Mouse (Mus musculus): ENCODE results near the gene Lcn6.
"Not testable (repeated sequence)": the region's sequence is repeated elsewhere in the genome, so short reads cannot be mapped to it uniquely, and the experiment has no call there.

Gene Lcn6

DNA sequence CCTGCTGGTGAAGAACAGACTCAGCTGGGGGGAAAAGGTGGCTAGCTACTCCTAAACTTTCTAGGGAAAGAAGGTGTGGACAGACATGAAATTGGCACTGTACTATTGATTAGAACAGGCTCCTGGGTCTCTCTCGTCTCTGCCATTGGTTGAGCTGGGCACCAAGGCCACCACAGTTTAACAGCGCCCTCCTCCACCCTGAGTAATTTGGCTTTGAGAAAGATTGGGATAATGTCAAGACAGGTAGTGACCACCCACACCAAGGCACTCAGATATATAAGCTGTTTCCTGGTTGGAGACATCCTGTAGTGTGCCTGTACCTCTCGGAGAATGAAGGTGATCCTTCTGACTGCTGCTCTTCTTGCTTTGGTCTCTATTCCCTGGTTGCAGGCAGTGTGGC lies at the start of gene Lcn6:
Lcn6 (plus strand) TSS at position 301 of the 400 bp plus-strand sequence.
- no peak for DNase-seq (ENCODE audit: low read depth)

DNA sequence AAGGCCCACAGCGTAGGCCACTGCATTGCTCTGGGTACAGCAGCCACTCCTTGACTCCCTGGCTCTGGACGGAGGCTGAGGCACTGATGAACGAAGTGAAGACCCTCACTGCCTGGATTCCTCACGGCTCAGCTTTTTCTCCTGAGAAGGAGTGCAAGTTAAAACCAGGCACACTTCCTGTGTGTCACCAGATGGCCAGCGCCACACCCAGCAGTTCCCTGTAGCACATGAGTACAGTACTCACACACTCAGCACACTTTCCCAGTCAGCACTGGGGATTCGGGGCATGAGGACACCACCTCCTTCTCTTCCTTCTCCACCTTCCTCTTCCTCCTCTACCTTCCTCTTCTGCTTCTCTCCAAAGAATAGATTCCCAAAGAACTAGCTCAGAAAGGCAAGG lies 48.8 kb upstream of the Lcn6 start, which contains the start of gene Fcna:
Fcna (minus strand) TSS at position 220 of the 400 bp plus-strand sequence.
- no peak for DNase-seq (ENCODE audit: low read depth)

DNA sequence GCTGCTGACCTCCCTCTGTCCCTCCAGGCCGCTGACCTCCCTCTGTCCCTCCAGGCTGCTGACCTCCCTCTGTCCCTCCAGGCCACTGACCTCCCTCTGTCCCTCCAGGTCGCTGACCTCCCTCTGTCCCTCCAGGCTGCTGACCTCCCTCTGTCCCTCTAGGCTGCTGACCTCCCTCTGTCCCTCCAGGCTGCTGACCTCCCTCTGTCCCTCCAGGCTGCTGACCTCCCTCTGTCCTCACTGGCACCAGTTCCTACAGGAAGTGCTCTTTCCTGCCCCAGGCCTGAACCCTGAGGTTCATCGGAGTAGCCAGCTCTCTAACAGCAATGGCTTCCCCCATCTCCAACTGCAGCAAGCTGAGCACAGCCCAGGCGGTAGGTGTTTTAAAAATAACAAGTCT lies 47.8 kb upstream of the Lcn6 start:
- DNase-seq (ENCODE audit: low read depth): no peak

DNA sequence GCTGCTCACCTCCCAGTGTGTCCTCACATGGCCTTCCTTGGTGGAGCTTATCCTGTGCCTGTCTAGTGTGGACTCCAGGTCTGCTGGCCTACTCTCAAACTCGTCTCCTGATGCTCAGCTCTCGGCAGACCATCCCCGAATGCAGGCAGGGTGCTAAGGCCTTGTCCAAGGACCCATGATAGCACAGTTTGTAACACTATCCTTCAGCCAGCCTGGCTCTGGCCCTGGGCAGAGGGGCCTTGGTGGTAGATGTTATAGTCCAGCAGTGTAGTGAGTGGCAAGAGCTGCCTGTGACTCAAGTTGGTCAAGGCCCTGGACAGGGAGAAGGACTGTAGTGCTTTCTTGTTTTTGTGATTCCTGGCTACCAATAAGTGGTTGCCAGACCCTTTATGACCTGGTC lies 43.0 kb upstream of the Lcn6 start:
- DNase-seq (ENCODE audit: low read depth): no peak

DNA sequence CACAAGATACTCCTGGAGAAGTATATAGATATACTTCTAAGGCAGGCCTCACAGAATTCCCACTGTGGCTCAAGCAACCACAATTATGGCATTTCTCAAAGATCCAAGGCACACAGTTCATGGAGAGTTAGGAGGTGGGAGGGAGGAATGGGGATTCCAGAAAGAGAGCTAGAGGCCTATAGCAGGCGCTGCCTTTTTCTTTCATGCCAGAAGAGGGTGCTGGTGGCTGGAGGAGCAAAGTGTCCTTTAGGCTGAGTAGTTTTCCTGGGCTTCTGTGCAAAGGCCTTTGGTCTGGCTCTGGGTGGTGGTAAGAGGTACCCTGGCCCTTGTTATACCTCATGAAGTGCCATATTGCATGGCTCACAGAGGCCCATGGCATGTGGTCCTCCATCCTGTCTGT lies 42.5 kb upstream of the Lcn6 start:
- DNase-seq (ENCODE audit: low read depth): no peak

DNA sequence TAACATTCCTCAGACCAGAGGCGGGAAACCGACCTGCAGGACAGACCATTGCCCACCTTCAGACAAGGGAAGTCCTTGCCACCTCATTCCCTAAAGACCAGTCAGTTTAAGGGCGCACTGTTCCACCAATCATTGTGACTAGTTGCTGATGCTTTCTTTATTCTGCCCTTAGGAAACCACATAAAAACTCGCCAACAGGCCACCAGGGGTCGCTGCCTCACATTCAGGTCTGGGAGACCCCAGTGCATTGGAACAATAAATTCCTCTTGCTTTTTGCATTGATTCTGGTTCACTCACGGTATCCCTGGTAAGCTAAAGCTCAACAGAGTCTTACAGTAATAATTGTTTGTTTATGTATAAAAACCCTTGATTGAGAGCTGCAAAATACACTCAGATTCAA lies 36.7 kb upstream of the Lcn6 start:
- peak; percentile 62 for DNase-seq (ENCODE audit: low read depth)

DNA sequence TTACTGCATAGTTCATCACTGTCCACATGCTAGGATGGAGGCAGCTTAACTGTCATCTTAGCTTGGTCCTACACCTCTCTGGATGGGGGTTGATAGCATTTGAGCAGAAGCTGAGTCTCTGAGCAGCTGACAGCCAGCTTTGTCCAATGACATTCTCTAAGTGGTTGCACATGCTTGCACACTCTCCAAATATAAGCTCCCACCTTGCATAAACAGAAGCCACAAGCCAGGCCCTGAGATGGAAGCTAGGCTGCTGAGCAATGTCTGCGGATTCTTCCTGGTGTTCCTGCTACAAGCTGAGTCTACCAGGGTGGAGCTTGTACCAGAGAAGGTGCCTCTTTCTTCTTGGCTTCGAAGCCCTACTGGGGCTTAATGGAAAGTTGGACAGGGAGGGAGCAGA lies 23.7 kb upstream of the Lcn6 start, which contains the start of gene Lcn8:
Lcn8 (plus strand) TSS at position 219 of the 400 bp plus-strand sequence.
- DNase-seq (ENCODE audit: low read depth): no peak

DNA sequence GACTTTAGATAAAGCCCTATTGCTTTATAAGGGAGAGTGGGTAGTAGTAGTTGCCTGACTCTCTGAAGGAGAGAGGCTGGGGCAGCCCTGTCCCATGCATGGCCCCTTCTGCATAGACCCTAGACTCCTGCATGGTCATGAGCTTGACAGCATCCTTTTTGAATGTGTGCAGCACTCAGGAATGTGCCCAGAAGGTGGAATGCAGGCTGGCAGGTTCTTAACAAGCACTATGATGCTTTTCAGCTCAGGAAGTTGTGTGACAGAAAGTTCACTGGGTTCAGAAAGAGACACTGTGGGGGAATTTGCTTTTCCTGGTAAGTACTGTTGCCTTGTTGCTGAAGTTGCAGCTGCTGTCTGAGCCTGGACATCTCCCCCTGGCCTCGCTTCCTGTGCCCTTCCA lies 22.1 kb upstream of the Lcn6 start:
- DNase-seq (ENCODE audit: low read depth): no peak

DNA sequence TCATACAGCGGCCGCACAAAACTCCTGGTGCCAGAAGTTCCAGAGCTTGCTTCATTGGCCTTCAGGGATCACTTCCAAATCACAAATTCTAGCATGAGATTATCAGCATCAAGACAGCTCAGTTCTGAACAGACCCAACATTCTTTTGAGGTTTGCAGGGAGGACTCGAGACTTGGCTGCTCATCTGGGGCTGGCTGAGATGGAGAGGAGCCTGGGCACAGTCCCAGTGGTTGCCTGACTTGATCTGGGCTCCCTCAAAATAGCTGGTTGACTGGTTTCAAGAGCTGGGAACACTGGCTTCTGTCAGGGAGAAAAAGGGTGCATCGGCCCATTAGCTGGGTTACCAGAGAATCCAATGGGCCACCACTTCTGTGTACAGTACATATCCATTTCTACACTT lies 19.9 kb upstream of the Lcn6 start:
- DNase-seq (ENCODE audit: low read depth): no peak

DNA sequence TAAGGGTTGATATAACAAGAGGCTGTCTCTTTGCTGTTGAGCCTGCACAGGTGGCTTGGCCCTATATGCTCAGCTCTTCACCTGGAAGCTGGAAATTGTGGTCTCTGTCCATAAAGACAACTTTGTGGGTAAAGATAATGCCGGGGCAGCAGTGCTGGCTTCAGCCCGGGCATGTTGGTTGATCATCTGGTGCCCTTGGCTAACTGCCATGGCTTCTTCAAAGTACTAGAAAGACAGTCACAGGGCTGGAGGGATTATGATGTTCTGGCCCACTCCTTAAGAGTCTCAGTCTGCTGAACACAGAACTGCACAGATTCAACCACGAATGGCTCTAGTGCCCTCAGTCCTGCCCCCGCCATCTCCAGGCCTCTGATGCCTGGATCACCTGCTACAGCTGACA lies 19.3 kb upstream of the Lcn6 start:
- no peak for DNase-seq (ENCODE audit: low read depth)

DNA sequence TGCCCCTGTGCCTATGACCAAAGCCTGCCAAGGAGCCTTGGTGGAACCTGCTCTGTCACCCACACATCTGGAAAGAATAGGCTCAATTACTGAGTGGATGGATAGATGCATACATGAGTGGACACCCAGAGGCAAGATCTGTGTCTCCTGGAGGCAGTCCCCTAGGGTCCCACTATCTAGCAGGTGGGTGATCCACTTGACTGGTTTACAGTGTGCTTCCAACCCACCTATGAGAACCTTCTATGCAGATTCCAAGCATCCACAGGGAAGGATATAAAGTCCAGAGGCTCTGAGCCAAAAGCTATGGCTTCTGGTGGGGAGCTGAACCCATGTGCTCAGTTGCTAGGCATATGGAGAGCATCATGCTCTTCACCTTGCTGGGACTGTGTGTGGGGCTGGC lies 18.9 kb upstream of the Lcn6 start, which contains the start of gene Lcn5:
Lcn5 (plus strand) TSS at position 301 of the 400 bp plus-strand sequence.
- DNase-seq (ENCODE audit: low read depth): no peak

DNA sequence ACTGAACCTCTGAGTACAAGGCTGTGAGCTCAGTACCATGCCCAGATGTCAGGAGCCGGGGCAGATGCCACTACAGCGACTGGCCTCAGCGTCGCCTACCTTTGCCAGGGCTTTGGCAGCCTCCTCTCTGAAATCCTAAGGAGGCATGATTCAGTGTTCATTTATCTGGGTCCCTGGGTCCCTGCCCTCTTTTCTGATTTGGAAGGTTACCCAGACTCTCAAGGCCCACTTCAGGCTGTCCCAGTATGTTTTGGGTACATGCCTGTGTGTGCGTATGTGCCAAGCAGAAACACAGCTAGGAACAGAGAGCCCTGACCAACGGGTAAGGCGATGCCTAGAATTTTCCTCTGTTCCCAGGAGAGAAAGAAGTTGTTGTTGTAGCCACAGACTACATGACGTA lies 16.3 kb upstream of the Lcn6 start:
- DNase-seq (ENCODE audit: low read depth): no peak

DNA sequence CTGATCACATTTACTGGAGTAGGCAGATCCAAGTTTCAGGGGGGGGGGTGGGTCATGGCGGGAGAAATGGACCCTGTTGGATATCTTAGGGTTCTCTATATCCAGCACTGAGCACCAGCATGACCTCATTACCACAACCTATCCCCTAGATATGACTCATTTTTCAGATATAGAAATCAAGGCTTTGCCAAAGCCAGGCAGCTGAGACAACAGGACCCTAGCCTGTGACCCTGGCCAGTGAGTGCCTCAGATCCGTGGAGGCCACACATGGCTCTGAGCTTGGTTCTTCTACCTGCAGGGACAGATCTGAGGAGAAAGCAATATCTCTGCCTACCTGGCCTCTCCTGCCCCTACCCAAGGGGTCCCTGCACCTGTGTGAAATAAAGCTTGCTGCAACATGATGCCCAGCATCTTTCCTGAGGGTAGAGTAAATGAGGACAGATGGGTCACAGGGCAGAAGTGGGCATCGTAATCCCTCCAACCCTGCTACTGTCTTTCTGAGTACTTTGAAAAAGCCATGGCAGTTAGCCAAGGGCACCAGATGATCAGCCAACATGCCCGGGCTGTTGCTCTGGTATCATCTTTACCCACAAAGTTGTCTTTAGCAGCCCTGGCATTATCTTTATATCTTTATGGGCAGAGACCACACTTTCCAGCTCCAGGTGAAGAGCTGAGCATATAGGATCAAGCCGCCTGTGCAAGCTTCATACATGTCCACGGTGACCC lies 15.2 kb upstream of the Lcn6 start:
- DNase-seq (ENCODE audit: low read depth): no peak

DNA sequence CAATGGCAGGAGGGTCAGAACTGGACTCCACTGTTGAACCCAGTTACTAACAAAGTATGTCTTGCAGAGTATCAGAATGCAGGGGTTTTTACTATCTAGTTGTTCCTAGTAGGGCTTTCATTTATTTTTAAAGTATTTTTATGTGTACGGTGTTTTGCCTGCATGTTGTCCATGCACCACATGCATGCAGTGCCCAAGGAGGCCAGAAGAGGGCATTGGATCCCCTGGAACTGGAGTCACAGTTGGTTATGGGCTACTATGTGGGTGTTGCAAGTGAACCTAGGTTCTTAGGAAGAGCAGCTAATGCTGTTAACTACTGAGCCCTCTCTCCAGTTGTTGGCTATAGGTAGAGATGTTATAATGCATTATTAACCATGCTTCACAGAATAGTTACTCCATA lies 13.1 kb upstream of the Lcn6 start:
- DNase-seq (ENCODE audit: low read depth): peak; percentile 68

DNA sequence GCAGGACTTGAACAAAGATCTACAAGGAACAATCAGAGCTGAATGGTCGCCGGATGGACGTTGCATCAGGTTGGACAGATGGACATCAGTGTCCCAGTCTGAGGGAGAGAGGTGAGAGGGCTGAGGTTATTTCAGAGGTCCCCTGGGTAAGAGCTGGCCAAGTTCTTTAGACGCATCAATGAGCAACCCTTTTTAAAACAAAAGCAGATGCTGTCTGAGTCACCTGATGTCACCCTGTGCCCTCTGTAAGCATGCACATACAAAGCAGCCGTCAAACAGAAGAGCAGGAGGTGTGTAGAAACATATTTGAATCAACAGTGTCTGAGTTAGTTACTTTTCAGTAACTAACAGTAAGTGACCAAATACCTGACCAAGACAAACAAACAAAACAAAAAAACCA lies 12.5 kb upstream of the Lcn6 start:
- DNase-seq (ENCODE audit: low read depth): no peak

DNA sequence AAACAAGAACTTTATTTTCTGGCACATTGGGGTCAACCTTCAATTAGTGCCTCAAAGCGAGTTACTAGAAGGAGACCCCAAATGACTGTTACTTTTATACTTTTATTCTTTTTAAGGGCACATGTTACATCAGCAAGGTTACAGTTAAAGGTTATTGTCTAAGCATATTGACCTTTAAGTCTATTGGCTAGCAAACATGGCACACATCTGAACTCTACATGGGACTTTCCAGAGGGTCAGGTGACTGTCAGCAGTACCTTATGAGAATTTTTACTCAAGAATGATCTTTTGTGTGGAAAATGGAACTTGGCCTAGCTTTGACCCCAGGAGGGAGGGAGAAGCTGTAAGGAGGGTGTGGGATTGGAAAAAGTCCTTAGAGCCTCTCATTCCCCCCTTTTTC lies 10.1 kb upstream of the Lcn6 start:
- DNase-seq (ENCODE audit: low read depth): peak; percentile 53

DNA sequence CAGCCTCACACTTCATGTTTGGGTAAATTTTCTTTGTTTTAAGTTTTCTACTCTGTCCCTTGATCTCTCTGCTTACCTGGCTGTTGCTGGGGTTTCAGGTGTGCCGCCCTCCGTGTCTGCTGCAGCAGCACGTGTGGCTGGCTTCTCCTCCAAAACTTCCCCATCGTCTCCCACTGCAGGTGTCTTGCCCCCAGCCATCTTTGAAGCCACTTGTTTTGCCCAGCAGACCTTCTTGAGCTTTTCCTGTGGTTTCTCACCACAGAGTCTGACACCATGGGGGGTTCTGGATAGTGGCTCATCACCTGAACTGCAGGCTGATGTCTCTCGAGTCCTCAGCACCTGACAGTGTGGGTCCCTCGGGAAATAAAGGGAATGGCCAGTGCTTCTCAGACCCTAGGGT lies 3.0 kb downstream of the Lcn6 start:
- no peak for DNase-seq (ENCODE audit: low read depth)

DNA sequence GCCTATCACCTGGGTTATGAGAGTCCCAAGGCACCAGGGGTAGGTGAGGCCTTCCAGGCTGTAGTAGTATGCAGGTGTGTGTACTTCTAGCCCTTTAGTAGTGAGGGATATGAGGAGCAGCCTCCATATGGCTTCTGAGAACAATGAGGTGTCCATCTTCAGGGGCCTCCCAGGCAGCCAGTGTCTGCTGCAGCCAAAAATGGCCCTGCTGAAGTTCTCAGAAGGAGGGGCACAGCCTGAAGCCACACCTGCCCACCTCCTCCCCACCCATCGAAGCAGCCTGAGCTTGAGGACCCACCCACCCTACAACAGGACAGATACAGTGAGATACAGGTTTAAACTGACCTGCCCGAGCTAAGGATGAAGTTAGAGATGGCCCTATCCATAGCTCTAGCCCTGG lies 5.8 kb downstream of the Lcn6 start, which contains the start of gene Lcn10:
Lcn10 (plus strand) TSS at position 301 of the 400 bp plus-strand sequence.
- no peak for DNase-seq (ENCODE audit: low read depth)

DNA sequence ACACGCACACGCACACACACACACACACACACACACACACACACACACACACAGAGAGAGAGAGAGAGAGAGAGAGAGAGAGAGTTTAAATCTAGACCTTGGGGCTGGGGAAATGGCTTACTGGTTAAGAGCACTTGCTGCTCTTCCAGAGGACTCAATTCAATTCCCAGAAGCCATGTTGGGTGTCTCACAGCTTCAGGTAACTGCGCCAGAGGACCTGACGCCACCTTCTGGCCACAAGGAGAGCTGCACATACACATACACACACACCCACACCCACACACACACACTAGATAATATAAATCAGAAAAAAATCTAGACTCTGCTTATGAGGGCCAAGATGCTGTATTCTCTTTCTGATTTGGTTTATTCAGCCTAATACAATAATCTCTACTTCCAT lies 10.4 kb downstream of the Lcn6 start:
- DNase-seq (ENCODE audit: low read depth): no peak

DNA sequence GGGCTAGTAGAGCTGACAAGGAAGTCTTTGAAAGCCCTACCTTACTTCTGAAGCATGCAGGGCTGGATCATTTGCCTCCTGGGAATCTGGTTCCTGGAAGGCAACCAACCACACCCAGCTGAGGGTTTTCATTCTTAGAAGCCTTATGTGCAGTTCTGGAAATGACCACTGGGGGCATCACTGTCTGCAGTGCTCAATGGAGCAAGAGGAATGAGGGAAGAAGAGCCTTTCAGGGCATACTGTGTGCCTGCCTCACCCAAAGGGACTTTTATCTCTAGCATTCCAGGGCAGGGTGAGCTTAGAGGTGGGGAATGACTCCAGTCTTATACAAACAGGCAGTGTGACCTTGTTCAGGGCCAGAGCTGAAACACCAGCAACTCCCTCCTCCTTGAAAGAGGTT lies 18.0 kb downstream of the Lcn6 start:
- peak; percentile 77 for DNase-seq (ENCODE audit: low read depth)

DNA sequence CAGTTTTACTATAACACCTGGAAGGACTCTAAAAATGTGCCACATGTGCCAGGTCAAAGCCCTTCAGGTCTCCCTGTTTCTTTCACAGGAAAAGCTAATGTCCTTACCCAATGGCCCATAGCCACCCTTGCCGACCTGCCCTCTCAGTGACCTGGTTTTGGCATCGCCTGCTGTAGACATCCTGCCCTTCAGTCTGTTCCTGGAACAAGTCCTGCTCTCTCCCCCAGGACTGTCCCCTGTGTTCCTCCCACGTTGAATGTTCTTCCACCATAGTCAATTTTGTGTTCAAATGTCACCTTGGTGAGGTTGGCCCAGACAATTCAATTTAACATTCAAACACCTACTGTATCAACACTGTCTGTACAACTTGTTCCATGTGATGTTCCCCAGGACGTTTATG lies 20.4 kb downstream of the Lcn6 start:
- DNase-seq (ENCODE audit: low read depth): no peak

DNA sequence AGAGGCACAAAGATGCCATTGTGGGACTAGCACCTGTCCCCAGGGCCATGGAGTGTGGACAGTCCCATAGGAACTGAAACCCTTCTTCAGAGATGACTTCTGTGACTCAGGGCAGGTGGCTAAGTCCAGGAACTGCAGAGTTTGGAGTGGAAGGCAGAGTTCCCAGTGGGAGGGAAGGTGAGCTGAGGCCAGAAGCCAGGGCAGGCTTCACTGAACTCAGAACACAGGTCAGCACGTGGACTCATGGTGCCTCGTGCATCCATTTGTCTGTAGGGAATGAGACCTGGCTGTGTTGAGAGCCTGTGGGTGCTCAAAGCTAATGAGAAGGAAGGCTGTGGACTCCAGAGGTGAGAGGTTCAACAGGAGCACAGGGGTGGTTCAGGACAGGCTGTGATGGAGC lies 22.1 kb downstream of the Lcn6 start:
- no peak for DNase-seq (ENCODE audit: low read depth)

DNA sequence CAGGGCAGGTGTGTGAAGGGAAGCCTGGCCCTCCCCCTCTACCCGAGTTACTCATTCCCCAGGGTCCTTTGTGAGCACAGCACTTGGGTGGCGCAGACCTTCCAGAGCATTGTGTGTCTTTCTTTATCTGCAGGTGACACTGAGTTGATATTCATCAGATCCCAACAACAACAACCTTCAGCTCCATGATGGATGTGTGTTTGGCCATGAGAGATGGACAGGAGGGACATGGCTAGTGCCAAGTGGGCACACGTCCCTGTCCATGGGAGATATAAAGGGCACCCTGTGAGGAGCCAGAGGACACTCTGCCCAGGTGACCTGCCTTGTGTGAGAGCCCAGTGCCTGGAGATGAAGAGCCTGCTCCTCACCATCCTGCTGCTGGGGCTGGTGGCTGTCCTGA lies 23.2 kb downstream of the Lcn6 start, which contains the start of gene Obp2a:
Obp2a (plus strand) TSS at position 301 of the 400 bp plus-strand sequence.
- not testable (repeated sequence) for DNase-seq (ENCODE audit: low read depth)

DNA sequence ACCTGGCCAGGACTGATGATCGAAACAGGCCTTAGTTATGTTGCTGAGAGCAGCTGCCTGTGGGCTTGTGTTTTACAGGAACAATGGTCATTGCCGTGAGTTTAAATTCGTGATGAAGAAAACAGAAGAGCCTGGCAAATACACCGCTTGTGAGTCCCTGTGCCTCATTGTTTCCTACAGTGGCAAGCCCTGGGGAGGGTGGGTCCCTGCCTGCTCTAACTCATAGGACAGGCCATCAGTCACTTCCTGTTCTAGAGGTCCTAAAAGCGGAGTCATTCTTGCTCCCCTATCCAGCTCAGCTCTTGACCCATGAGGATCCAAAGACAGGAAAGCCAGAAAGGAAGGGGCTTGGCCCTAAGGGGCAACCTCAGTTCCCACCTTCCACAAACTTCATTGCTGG lies 24.4 kb downstream of the Lcn6 start:
- DNase-seq (ENCODE audit: low read depth): no peak
